Mouse (Mus musculus): ENCODE data around the gene Man2b2.

DNA sequence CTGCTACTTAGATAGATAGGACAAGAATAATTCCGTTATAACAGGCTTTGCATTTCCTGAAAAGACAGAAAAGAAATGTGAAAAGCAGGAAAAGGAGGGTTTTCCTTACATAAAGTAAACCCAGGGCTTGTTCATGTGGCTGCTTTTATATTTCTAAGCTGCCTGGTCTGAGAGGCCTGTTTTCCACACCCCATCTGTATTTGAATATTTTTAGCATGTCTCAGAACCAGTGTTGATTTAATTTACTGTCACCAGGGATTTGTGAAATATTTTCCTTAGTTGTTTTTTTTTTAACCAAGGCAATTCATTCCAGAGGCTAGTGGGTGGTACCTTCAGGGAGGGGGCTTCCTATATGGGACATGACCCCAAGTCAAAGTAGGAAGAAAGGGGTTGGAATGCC lies 11.2 kb upstream of the Man2b2 start:
- TF ChIP-seq CTCF (IDR thresholded peaks at IDR 0.05; ENCODE audit: low read depth) = no peak
- TF ChIP-seq EP300 (IDR thresholded peaks at IDR 0.05; ENCODE audit: low read depth) = no peak

Data from liver, postnatal 0 days (tissue).